Mouse (Mus musculus): ENCODE results near the gene Mink1. TPM values are rescaled to one million over a fixed set of nuclear protein-coding genes. Genes with fewer than 3 reads are reported as not detected.

Mink1 gene
- polyA plus RNA-seq, 1 experiment from 2014 or later, result 17.2 TPM

DNA sequence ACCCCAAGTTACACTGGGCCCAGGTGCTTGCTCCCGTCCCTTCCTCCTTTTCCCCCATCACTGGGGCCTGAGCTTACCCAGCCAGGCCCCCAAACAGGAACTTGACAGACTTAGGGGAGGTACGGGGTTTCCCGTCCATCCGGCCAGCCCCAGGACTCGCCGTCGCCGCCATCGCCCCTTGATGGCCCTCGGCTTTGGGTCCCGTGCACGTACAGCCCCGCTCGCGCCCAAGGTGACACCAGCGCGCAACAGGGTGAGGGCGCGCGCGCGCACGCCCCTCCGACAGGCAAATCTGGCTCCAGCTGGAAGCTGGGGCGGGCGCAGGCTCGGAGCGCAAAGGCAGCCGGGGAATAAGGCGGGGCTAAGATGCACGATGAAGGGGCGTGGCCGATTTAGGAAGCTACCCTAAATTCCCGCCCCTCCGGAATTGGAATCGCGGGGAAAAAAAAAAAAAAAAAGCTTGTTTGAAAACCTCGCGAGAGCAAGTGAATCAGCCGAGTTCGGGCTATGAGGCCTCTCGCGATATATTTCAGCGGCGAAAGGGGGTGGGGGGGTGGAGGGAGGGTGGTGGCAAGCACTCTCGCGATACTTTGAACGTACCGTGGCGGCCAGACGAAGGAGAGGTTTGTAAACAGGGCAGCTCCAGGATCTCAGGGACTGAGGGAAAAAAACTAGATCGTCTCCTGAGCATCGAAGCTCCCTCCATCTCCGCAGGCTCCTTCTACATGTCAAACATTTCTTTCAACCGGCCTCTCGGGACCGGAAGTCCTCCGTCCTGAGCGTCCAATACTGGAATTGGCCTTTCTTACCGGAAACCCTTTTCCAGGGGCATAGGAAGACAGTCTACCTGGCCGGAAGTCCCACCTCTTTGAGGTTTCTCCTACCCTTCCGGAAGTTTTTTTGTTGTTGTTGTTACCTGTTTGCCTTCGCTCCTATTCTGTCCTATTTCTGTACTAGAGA is 84.3 kb downstream of the Mink1 start, which contains the start of the genes Rnf167 and Slc25a11:
Rnf167 (plus strand) TSS at position 545 of the 960 bp plus-strand sequence.
Slc25a11 (minus strand) TSS at position 789 of the 960 bp plus-strand sequence.
- H3K27ac ChIP-seq, result peak within 1 kb of the TSS; percentile 95
- no peaks in the 10 kb centered on the region for H3K9me3 ChIP-seq (replicated peaks)
- under 1% methylated on average over 63 of the region's 63 CpGs for WGBS
- no peaks in the 10 kb centered on the region for H3K27me3 ChIP-seq (ENCODE audit: low read depth, poor library complexity, severe bottlenecking)
- DNase-seq (ENCODE audit: low spot score), result peak; percentile 96
- H3K4me1 ChIP-seq, result peaks cover 52% of the 10 kb centered on the region
- H3K4me3 ChIP-seq, result peak within 1 kb of the TSS; percentile 80
- H3K36me3 ChIP-seq, result peaks cover 74% of the 10 kb centered on the region

DNA sequence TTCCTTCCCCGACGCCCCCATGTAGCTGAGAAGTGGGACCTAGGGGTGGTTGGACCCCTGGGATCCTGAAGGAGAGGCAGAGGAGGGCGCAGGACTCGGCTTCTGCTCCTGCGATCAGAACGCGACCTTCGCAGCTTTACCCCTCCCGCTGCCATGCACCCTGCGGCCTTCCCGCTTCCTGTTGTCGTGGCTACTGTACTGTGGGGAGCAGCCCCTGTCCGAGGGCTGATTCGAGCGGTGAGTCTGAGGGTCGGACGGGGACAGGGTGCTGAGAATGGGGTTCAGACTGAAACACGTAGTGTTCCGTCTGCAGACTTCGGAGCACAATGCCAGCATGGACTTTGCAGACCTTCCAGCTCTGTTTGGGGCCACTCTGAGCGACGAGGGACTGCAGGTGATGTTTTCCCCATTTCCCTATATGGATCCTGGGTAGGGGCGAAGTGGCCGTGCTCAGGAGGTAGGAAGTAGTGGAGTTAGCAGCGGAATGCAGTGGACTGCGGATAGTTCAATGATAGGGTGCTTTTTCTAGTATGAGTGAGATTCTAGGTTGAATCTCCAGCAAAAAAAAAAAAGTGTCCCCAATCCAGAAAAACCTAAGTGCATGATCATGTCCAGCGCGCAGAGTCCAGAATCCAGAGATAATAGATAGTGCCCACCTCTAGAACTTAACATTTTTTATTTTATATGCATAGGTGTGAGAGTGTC is 85.2 kb downstream of the Mink1 start:
- 4% methylated on average over 28 of the region's 28 CpGs for WGBS
- no peaks in the 10 kb centered on the region for H3K27me3 ChIP-seq (ENCODE audit: low read depth, poor library complexity, severe bottlenecking)
- peaks cover 61% of the 10 kb centered on the region for H3K4me1 ChIP-seq
- H3K4me3 ChIP-seq, result peak overlapping the region; percentile 80
- peak; percentile 57 for DNase-seq (ENCODE audit: low spot score)
- no peaks in the 10 kb centered on the region for H3K9me3 ChIP-seq (replicated peaks)
- peaks cover 79% of the 10 kb centered on the region for H3K36me3 ChIP-seq
- H3K27ac ChIP-seq, result peak overlapping the region; percentile 95

DNA sequence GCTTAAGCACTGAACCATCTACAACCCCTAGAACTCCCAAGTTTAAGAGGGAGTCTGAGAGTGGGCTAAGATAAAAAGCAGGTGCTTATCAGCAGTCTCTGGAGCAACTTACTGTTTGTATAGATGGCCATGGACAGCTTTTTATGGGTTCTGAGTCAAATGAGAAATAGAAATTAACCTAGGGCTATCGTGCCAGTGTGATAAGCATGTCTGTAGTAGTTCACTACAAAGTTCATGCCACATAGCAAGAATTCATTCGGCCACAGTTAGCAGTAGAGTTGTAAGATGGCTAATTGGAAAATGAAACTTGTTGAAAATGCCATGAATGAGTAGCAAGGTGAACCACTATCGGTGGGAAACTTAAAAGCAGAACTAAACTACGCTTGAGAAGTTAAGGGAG is 85.8 kb downstream of the Mink1 start:
- no peak overlapping the region for H3K27ac ChIP-seq
- WGBS, result 86% methylated on average over 4 of the region's 4 CpGs
- H3K27me3 ChIP-seq (ENCODE audit: low read depth, poor library complexity, severe bottlenecking), result no peaks in the 10 kb centered on the region
- H3K4me1 ChIP-seq, result peaks cover 63% of the 10 kb centered on the region
- peaks cover 78% of the 10 kb centered on the region for H3K36me3 ChIP-seq
- no peaks in the 10 kb centered on the region for H3K9me3 ChIP-seq (replicated peaks)
- no peak for DNase-seq (ENCODE audit: low spot score)
- H3K4me3 ChIP-seq, result peak overlapping the region; percentile 80

DNA sequence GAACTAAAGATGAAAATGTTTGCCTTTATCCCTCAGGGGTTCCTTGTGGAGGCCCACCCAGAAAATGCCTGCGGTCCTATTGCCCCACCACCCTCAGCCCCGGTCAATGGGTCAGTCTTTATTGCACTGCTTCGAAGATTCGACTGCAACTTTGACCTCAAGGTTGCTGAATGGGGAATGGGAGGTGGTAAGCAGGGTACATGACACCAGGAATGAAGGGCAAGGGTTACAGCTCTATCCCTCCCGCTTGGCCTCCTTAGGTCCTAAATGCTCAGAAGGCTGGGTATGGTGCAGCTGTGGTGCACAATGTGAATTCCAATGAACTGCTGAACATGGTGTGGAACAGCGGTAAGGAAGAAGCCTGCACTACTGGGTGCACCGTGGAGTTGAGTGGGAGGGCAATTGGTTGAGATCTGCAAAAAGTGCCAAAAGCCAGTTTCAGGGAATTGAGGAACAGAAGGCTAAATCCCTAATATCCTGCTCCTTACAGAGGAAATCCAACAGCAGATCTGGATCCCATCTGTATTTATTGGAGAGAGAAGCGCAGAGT is 86.6 kb downstream of the Mink1 start:
- H3K27ac ChIP-seq, result no peak overlapping the region
- WGBS, result 76% methylated on average over 8 of the region's 8 CpGs
- H3K4me3 ChIP-seq, result peak overlapping the region; percentile 80; the same call in 1 of the 2 replicates
- H3K4me1 ChIP-seq, result peaks cover 63% of the 10 kb centered on the region
- H3K9me3 ChIP-seq (replicated peaks), result no peaks in the 10 kb centered on the region
- no peaks in the 10 kb centered on the region for H3K27me3 ChIP-seq (ENCODE audit: low read depth, poor library complexity, severe bottlenecking)
- peaks cover 73% of the 10 kb centered on the region for H3K36me3 ChIP-seq
- no peak for DNase-seq (ENCODE audit: low spot score)

DNA sequence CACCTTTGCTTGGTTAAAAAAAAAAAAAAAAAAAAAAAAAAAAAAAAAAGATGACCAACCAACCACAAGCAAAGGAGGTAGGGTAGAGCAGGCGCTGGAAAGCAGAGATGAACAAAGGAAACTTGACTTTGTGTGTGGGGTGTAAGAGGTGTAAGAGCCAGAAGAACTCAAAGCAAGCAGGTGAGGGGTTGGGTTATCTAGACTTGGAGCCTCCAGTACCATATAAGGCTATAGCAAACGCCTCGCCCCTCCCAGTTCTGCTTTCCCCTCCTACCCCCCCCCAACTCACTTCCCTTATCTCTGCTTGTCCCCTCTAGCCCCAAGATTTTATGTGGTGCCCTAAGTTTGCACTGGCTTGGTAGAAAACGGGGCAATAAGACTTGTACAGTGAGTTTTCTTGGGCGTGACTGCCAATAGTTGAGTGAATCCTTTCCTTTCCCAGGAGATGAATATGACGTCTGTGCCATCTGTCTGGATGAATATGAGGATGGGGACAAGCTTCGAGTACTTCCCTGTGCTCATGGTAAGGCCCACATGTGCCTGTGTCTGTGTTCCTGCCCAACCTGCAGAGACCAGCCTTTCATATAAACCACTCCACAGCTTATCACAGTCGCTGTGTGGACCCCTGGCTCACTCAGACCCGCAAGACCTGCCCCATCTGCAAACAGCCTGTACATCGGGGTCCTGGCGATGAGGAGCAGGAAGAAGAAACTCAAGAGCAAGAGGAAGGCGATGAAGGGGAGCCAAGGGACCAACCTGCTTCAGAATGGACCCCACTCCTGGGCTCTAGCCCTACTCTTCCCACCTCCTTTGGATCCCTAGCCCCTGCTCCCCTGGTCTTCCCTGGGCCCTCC is 87.9 kb downstream of the Mink1 start:
- H3K9me3 ChIP-seq (replicated peaks), result no peaks in the 10 kb centered on the region
- peaks cover 60% of the 10 kb centered on the region for H3K36me3 ChIP-seq
- peaks cover 61% of the 10 kb centered on the region for H3K4me1 ChIP-seq
- DNase-seq (ENCODE audit: low spot score), result no peak
- H3K27me3 ChIP-seq (ENCODE audit: low read depth, poor library complexity, severe bottlenecking), result no peaks in the 10 kb centered on the region
- WGBS, result 81% methylated on average over 12 of the region's 12 CpGs
- H3K27ac ChIP-seq, result no peak overlapping the region
- H3K4me3 ChIP-seq, result peak overlapping the region; percentile 18

DNA sequence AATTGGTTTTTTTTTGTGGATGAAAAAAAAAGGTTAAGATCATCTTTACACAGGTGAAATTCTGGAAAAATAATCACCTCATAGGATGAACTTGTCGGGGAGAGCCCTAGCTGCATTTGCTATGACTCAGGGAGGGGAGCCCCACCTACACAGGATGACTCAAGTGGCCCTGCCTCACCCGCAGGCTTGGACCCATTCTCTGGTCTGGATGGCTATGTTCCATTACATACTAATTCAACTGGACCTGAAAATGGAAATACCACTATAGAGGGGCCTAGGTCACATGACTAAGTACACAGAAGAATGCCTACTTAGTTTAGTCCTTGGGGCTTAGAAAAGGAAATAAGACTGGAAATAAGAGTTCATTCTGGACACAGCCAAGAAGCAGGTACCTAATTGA is 88.7 kb downstream of the Mink1 start:
- Histone ChIP-seq H3K36me3 (peaks cover 56% of the 10 kb centered on the region), H3K4me3 (peak overlapping the region; percentile 18), H3K9me3 (replicated peaks) (no peaks in the 10 kb centered on the region), H3K4me1 (peaks cover 61% of the 10 kb centered on the region), H3K27me3 (ENCODE audit: low read depth, poor library complexity, severe bottlenecking) (no peaks in the 10 kb centered on the region), H3K27ac (no peak overlapping the region)
- no peak for DNase-seq (ENCODE audit: low spot score)
- 81% methylated on average over 2 of the region's 2 CpGs for WGBS

DNA sequence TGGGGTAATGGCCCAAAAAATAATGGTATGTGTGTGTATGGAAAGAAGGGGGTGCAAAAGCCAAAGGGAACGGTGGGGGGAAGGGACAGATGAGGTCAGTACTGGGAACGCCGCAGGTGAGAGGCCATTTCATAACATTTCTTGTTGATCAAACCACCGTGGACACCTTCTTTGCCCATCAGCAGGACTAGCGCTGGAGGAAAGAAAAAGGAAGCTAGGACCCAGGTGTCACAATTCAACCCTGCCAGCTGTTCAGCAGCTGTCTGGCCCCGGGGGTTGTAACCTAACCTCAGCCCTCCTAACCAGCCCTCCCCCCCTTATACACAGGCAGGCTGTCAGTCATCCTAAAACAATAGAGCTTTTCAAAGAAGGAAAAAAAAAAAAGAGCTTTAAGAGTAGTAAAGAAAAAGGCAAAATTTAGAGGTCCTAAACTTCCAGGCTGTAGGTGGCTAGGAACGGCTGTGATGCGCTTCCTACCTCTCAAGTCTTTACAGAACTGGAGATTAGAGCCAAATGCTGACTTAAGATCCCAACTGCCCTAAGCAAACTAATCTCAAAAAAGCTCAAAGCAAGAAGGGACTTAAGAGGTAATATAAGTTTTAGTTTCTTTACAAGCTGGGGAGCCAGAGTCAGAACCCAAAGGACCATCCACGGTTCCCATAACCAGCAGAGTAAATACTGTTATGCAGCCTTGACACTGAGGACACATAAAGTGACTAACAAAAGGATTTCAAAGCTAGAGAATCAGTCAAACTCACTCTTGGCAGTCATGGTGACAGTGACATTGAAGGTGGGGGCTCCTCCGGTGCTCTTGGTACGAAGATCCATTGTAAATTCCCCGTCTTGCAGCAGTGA is 89.6 kb downstream of the Mink1 start:
- no peaks in the 10 kb centered on the region for H3K9me3 ChIP-seq (replicated peaks)
- DNase-seq (ENCODE audit: low spot score), result peak; percentile 68
- H3K4me3 ChIP-seq, result peak overlapping the region; percentile 99
- H3K27ac ChIP-seq, result peak overlapping the region; percentile 97
- 64% methylated on average over 12 of the region's 12 CpGs for WGBS
- H3K4me1 ChIP-seq, result peaks cover 70% of the 10 kb centered on the region
- no peaks in the 10 kb centered on the region for H3K27me3 ChIP-seq (ENCODE audit: low read depth, poor library complexity, severe bottlenecking)
- peaks cover 56% of the 10 kb centered on the region for H3K36me3 ChIP-seq

DNA sequence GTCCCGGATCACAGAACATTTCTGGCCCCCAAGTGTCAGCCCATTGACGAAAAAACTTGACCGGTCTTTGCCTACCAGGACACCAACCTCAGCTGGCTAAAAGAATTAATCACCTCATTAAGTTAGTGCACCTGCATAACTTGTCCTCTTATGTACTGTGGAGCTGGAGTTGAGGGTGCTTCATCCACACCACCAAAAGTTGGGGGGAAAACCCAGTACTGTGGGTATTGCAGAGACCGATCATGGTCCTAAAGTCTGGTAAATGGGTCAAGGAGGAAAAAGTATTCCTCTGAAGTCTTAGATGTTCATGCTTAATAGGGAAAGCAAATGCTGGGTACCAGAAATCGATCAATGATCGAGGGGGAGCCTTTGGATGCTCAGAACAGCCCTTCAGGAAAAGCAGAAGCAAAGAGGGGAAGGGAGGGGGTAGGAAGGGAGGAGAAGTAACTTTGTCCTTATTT is 90.2 kb downstream of the Mink1 start:
- DNase-seq (ENCODE audit: low spot score), result no peak
- H3K36me3 ChIP-seq, result peaks cover 54% of the 10 kb centered on the region
- 62% methylated on average over 6 of the region's 6 CpGs for WGBS

DNA sequence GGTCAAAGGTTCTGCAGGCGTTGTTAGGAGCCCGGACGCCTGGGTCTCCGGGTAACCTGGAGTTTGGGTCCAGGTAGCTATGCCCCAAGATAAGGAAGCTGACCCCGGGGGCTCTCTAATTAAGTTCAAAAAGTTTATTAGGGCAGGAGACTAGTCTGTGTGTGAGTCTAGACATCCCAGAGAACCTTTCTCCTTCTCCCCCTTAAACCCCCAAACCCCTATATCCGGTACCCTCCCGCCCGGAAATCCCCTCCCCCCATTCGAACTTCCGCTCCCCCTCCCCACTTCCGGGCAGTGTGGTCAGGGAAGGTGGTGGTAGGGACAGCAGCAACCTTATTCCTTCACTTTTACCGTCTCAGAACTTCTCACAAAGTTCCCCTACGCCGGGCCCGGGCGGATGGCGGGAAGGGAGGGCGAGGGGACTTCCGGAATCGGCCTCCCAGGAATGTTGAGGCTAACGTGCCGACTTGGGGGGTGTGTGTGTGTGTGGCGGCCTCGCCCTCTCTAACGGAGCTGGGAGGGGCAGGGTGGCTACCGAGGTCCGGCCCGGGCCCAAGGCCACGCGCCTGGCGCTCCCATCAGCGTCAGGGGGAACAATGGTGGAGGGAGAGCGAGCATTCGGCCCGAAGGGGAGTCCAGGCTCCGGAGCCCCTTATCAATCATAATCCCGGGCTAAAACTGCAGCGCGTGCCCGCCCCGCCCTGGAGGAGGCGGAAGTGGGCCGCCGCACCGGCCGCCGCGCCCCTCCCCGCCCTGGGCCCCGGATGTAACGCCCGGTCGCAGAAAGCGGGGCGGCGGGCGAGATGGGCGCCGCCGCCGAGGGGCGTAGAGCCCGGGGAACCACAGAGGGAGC is 90.9 kb downstream of the Mink1 start:
- H3K27me3 ChIP-seq (ENCODE audit: low read depth, poor library complexity, severe bottlenecking), result no peaks in the 10 kb centered on the region
- peak overlapping the region; percentile 97 for H3K27ac ChIP-seq
- peaks cover 51% of the 10 kb centered on the region for H3K36me3 ChIP-seq
- H3K9me3 ChIP-seq (replicated peaks), result no peaks in the 10 kb centered on the region
- WGBS, result under 1% methylated on average over 63 of the region's 63 CpGs
- DNase-seq (ENCODE audit: low spot score), result peak; percentile 91
- peak overlapping the region; percentile 99 for H3K4me3 ChIP-seq
- H3K4me1 ChIP-seq, result peaks cover 73% of the 10 kb centered on the region

More for the DNA sequence above, 90.2 kb downstream of the Mink1 start:
- Histone ChIP-seq H3K4me3 (peak overlapping the region; percentile 99), H3K27me3 (ENCODE audit: low read depth, poor library complexity, severe bottlenecking) (no peaks in the 10 kb centered on the region), H3K27ac (peak overlapping the region; percentile 97), H3K4me1 (peaks cover 73% of the 10 kb centered on the region), H3K9me3 (replicated peaks) (no peaks in the 10 kb centered on the region)

DNA sequence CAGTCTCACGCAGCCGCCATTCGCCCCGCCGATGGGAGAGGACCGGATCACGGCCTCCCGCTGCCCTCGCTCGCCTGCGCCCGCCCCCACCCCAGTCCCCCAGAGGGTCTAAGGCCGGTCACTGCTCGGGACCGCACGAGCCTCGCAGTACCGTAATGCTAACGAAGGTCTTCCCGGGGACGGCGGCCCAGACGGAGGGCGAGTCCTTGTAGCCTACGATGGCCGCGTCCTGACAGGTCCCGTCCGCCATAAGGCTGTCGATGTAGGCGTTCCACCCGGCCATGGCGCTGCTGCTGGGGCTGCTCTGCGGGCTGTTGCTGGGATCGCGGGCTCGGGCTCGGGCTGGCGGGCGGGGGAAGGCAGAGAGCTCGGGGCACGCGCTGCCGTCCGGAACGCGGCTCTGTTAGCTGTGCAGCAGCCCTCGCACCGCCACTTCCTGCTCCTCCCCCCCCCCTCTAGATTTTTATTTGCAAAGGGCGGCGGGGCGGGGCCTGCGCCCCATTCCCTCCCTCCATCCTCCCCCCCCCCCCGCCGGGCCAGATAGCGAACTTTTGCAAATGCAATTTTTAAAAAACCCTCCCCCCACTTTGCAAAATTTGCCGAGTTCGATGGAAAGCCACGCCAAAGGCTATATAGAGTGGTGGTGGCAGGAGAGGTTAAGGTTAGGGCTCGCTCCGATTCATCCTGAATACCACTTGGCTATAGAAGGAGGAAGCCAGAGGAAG is 91.7 kb downstream of the Mink1 start, which contains the start of gene Pfn1:
Pfn1 (minus strand) TSS at position 447 of the 725 bp plus-strand sequence.
- WGBS, result under 1% methylated on average over 61 of the region's 61 CpGs

More for the DNA sequence above, 91.7 kb downstream of the Mink1 start, which contains the start of gene Pfn1:
- peaks cover 70% of the 10 kb centered on the region for H3K4me1 ChIP-seq
- H3K9me3 ChIP-seq (replicated peaks), result no peaks in the 10 kb centered on the region
- H3K4me3 ChIP-seq, result peak within 1 kb of the TSS; percentile 99
- H3K36me3 ChIP-seq, result peaks cover 49% of the 10 kb centered on the region
- H3K27me3 ChIP-seq (ENCODE audit: low read depth, poor library complexity, severe bottlenecking), result no peaks in the 10 kb centered on the region
- H3K27ac ChIP-seq, result peak within 1 kb of the TSS; percentile 97
- peak; percentile 89 for DNase-seq (ENCODE audit: low spot score)
